Mouse (Mus musculus): ENCODE results near the gene Rhoq.
A peak's percentile ranks its signal among the peaks of the same experiment; 100 is the strongest.

Gene Rhoq

DNA sequence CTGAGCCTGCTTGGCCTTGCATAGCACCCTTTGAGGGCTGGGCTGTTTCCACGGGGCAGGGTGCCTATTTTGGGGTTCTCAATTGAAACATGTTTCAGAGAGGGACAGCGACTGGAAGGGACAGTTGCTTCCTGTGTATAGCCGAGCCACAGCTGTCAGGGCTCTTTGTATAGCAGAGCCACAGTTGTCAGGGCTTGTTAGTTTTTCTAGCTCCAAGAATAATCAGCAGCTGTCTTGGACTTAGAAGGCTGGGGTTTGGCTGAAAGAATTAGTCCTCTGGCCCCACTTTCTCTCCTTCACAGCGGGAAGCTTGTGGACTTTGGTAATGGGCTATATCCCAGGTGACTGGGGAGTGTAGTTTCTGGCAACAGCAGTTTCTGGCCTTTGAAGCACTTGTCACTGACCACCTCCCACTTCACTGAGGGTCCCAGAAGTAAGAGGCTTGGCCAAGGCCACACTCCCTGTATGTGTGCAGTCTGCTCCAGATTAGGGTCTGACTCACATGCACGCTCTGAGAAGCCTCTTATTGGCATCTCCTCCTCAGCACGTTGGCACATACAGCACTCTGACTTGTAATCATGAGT, 25.8 kb downstream of the Rhoq start:
- DNase-seq (ENCODE audit: low read depth, low spot score), result no peak

DNA sequence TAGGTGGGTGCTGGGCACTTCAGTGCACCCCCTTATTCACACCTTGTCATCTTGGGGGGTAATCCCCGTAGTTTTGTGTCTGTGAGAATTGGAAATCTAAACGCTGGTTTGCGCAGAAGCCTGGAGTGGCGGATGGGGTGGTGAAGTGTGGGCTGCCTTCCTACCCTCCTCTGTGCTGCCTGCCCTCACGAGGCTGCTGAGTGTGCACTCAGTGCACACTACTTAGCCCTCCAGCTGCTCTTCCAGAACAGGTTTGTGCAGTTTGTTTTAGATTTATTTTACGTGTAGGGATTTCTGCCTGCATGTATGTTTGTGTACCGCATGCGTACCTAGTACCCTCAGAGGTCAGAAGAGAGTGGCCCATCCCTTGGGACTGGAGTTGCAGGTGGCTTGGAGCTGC, 28.4 kb downstream of the Rhoq start:
- no peak for DNase-seq (ENCODE audit: low read depth, low spot score)

DNA sequence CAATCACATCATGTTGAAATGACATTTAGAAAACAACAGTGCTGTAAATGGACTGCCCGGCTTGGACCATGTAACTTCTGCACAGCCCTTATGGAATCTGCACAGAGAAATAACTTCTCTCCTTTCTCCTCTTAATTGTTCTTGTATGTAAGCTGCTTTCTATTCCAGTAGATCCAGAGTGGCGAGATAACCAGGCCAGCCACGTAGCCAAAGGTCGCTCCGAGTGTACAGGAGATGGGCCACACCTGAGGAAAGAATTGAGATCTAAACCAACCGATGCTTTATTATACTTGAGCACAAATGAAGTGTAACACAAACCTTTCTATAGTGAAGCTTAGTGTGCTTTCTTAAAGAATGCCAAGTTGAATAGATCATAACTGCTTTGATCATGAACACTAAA, 34.4 kb downstream of the Rhoq start:
- DNase-seq (ENCODE audit: low read depth, low spot score), result no peak

DNA sequence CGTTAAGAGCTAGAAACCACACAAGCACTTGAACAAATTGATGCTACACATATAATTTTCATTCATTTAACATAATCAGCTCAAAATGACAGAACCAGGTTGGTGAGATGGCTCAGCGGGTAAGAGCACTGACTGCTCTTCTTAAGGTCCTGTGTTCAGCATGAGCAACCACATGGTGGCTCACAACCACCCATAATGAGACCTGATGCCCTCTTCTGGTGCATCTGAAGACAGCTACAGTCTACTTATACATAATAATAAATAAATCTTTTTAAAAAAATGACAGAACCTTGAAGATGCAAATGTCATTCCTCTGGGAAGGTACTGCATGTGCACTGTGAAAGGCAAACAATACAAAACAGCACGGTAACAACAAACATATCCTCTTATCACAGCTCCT, 46.1 kb downstream of the Rhoq start:
- peak; percentile 39 for DNase-seq (ENCODE audit: low read depth, low spot score)

DNA sequence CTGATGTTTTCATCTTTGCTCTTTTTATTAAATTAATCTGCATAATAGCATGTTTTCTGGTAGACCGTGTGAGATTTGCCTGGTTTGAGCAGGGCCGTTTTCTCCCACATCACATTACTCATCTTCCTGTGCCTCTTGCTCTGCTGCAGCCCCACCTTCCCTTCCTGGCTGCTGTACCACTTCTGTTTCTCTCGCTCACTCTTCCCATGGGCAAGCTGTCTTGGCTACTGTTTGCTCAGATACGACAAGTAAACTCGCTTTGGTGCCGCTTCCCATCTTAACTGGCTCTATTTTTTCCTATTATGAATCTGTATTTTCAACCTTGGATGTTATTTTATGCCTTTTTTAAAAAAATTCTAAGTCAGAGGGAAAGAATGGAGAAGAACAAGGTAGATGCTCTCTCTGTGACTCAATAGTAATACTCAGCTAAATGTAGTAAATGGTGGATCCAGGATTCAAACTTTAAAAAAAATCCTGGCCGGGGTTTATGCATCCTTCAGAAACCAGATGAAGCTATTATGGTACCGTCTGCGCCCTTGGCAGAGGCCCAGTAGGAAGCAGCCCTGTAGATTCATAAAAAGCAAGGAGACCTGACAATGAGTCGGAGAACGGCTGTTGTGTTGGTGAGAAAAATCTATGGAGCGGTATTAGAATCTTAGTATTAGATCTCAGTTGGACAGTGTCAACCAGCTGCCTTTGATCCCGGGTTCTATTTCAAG, 48.6 kb downstream of the Rhoq start:
- peak; percentile 68 for DNase-seq (ENCODE audit: low read depth, low spot score)

DNA sequence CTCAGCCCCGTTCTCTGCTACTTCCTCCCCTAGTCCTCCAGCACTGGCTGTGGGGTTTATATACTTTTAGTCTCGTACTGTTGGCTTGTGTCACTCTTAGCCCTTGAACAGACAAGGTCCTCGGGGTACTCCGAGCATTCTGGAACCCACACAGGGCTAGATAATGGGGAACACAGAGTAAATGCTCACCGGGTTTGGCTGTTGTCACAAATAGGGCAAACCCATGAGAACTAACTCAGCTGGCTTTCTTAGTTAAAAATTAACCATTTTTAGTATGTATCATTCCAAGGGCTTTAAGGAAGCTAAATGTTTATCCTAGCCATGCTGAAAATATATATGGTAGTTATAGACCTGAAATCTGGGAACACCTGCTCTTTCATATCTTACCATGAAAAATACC, 56.8 kb downstream of the Rhoq start:
- DNase-seq (ENCODE audit: low read depth, low spot score), result no peak

DNA sequence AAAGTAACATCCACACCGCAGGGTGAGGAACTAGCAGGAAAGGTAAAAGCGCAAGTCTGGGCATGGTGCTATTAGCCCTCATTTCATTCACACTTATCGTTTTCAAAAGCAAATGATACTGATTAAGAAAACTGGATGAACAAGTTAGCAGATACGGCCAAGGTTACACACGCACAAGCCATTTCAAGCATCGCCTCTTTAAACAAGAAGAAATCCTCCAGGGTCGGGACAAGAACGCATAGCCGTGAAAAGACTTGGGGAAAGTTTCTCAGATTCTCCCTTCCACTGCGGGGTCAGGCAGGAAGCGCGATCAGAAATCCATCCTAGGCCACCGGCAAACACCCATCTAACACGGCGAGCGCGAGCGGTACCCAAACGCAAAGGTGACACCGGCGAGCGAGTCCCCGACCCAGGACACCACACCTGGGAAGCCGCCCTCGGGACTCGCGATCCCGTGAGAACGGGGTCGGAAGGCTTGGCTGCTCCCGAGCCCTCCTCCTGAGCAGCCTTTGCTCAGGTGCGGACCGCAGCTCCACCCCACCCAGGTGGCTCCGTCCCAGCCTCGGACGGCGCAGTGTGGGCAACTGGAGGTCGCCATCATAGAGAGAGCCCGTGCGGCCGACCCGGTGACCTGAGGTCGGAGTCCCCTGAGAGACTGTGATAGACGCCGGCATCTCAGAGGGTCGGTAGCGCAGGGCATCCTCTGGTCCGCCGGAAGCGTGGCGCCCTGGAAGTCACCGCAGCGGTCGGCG, 61.8 kb downstream of the Rhoq start:
- DNase-seq (ENCODE audit: low read depth, low spot score), result peak; percentile 25

DNA sequence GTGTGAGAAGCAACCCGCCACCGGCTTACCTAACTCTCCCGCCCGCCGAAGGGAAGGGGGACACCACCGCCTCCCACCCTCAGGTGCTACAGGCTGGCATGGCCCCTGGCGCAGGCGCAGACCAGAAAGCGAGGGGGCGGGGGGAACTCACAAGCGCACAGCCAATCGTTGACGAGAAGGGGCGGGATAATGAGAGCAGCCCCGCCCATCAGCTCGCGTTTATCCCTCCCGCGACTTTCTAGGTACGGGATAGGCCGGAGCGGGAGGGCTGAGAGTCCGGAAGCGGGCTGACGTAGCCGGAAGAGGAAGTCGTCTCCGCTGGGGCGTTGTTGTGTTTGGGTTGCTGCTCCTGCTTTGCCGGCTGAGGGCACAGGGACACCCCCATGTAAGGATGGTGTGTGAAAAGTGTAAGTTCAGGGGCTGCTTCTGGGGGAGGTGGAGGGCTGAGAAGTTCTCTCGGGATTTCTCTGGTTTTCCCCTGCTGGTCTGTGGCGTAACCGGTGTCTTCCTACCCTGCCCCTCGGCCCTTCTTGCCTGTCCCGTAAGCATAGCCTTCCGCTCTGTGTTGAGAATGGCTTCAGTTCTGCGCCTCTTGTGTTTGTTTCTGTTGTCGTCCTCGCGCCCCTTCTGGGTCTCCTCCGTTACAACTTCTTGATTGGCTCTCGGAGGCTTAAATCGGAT, 62.5 kb downstream of the Rhoq start, which contains the start of the genes Pigf and Cript:
Gene Pigf (minus strand): TSS at position 138 of the 681 bp plus-strand sequence.
Gene Cript (plus strand): TSS at position 282 of the 681 bp plus-strand sequence.
- DNase-seq (ENCODE audit: low read depth, low spot score), result peak; percentile 99

DNA sequence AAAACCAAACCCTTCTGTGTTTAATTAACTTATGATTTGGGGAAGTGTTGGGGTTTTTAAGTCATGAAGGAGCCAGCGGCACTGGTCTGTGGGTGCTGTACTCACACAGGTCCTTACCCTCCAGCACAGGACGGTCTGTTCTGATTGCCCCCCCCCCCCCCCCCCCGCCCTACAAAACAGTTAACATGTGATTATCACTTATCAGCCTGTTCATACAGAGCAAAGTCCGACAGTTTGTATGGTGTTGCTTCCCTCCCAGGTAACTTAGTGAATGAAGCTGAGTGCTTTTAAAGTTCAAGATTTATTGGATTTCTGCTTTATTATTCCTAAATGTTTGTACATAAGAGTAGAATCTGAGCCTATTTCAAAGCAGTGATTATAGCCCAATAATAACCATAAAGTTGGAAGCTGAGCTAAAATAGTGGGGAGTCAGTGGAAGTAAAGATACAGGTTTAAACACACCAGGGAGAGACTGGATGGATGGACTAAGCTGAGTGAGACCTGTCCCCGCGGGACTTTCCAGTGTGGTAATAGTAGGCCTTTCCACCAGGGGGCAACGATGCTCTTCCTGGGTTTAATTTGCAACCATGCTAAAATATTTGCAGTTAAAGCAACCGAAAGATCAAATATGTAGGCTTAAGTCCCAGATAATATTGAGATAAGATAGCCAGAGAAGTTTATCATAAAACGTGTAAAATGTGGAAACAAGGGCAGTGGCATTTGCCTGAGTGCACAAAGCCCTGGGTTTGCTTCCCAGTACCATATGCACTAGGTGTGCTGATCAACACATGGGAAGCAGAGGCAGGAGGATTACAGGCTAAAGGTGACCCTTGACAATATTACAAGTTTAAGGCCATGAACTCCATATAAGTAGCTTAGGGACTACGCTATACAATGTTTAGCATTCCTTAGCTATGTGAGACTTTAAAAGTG, 73.5 kb downstream of the Rhoq start:
- DNase-seq (ENCODE audit: low read depth, low spot score), result peak; percentile 88

DNA sequence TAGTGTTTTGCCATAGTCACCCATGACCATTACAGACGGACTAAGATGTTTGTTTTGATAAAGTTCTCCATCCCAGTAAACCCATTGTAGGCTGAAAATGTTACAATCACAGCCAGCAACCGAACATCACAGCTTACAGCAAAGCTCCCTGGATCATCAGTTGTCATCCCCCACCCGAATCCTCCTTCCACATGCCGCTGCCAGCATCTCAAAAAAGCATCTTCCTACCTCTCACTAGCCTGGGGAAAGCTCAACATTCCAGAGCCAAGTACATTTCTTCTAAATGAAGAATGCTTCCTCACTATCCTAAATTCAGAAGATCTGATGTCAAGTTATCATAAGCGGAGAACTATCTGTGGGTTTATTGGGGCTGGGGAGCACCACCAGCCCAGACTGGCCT, 75.6 kb downstream of the Rhoq start:
- DNase-seq (ENCODE audit: low read depth, low spot score), result no peak

DNA sequence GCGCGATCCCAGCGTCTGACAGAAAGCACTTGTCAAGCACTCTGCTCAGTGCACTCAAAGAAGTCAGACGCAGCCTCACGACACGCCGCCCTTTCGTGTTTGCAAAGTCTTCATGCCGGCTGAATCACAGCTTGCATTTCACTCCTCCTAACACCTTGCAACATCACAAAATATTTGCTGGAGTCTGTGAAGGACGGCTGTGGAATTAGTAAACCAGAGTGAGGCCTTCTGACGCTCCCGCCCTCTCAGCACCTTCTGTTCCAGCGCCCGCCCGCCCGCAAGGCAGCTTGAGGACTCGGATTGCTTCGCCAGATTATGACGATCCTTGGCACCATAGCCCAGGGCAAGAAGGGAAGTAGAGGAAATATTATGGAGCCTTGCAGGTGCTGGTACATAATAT, 78.9 kb downstream of the Rhoq start:
- no peak for DNase-seq (ENCODE audit: low read depth, low spot score)

DNA sequence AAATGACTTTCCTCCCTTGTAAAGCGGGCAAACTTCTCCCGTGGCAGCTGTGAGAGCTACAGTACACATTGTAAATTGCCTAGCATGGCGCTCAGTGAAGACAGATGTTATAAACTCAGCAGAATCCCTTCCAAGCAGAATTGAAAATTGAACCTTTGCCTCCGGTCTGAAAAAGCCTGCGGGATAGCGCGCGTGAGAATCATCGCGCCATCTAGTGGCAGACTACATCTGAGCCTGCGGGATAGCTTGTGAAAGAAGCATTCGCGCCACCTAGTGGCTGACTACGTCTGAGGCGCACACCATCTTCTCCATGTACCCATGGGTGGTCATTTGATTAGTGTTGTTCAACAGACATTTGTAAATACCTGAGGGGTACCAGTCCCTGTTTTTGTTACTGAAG, 81.5 kb downstream of the Rhoq start:
- DNase-seq (ENCODE audit: low read depth, low spot score), result peak; percentile 97

DNA sequence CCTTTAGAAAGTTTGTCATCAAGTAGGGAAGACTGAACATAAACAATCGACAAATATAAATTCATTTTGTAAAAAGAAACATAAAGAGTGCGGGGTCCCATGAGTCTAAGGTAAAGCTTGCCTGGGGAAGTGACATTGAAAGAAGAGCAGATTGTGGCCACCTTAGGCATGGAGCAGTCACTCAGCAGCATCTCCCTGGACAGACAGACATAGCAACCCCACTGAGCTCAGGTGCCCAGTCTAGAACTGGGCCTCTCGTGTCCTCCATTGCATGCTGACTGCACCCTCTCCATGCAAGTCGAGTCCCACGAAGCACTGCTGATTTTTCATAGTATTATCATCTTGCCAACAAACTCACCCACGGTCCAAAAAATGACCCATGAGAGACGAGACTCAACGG, 81.9 kb downstream of the Rhoq start:
- DNase-seq (ENCODE audit: low read depth, low spot score), result no peak
